Mouse (Mus musculus) liver, embryonic 12.5 days (tissue): ENCODE measurements around the gene Vars. TPM values are rescaled to one million over a fixed set of nuclear protein-coding genes. Genes with fewer than 3 reads are reported as not detected.
A peak's percentile ranks its signal among the peaks of the same experiment; 100 is the strongest.

Experiments used
- ATAC-seq: fragments of 200-750 bp; cut with Nextera tagmentation; 2 replicates; pipeline ENCODE4 v1.8.0; 2017; ENCODE audit warnings: moderate number of reproducible peaks, mild to moderate bottlenecking, moderate library complexity
- H3K27ac ChIP-seq: fragments of 300-500 bp; sonication (generic); 2 replicates; pipeline ENCODE4 v1.5.1; 2016; ENCODE audit warnings: mild to moderate bottlenecking
- H3K27me3 ChIP-seq: fragments of 300-500 bp; sonication (generic); replicated peaks from 2 replicates; pipeline ENCODE4 v1.6.1; 2016; ENCODE audit warnings: mild to moderate bottlenecking, moderate library complexity
- H3K36me3 ChIP-seq: fragments of 300-500 bp; sonication (generic); 2 replicates; pipeline ENCODE4 v1.6.1; 2016; ENCODE audit warnings: mild to moderate bottlenecking, moderate library complexity
- H3K4me1 ChIP-seq: fragments of 300-500 bp; sonication (generic); 2 replicates; pipeline ENCODE4 v1.6.1; 2016
- H3K4me2 ChIP-seq: fragments of 300-500 bp; sonication (generic); 2 replicates; pipeline ENCODE4 v1.6.1; 2016; ENCODE audit warnings: mild to moderate bottlenecking, moderate library complexity
- H3K4me3 ChIP-seq: fragments of 300-500 bp; sonication (generic); 2 replicates; pipeline ENCODE4 v1.5.1; 2016; ENCODE audit warnings: mild to moderate bottlenecking, moderate library complexity
- H3K9ac ChIP-seq: fragments of 300-500 bp; sonication (generic); 2 replicates; pipeline ENCODE4 v1.6.1; 2016; ENCODE audit warnings: mild to moderate bottlenecking, moderate library complexity
- H3K9me3 ChIP-seq: fragments of 300-500 bp; sonication (generic); replicated peaks from 2 replicates; pipeline ENCODE4 v1.6.1; 2016; ENCODE audit warnings: mild to moderate bottlenecking, moderate library complexity
- WGBS: fragments of 180-500 bp; shearing (Covaris S2); methylation state at CpG from one replicate; pipeline ENCODE4 v1.1.7; 2016; ENCODE audit not compliant: insufficient replicate concordance; 5-methylcytosine and 5-hydroxymethylcytosine counted together
- polyA plus RNA-seq: library from polyadenylated mRNA; unstranded; fragments of >200 nt; fragmentation: Nextera tagmentation; extraction: Ambion mirVana; gene quantifications from 2 replicates; pipeline ENCODE4 v1.2.1, GENCODE M21; 2016

The Vars gene
- polyA plus RNA-seq, 1 experiment from 2014 or later: 211 TPM

DNA sequence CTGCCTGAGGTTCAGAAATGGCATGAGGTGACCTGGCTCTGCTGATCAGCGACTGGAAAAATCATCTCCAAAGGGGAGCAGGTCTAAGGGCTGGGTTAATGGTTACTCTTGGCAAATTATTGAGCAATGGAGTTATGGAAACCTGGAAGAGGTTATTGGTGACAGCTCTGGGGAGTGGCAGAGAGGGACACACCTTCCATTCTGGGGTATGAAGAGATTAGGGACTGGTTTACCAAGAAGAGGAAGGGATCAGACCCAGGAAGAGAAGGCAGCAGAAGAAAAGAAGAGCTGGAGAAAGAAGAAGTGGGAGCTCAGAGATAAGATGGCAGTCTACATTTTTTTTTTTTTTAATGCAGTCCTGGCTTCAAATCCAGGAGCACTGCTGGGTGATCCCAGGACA, 46.9 kb downstream of the Vars start:
- peak overlapping the region; percentile 94 for H3K27ac ChIP-seq
- peaks cover 7% of the 10 kb centered on the region for H3K36me3 ChIP-seq
- WGBS: 4% methylated on average over 1 of the region's 1 CpGs
- peaks cover 89% of the 10 kb centered on the region for H3K4me1 ChIP-seq
- no peaks in the 10 kb centered on the region for H3K9me3 ChIP-seq
- H3K4me2 ChIP-seq: peak overlapping the region; percentile 98
- no peaks in the 10 kb centered on the region for H3K27me3 ChIP-seq
- H3K4me3 ChIP-seq: peak overlapping the region; percentile 70
- no peak for ATAC-seq
- peak overlapping the region; percentile 92 for H3K9ac ChIP-seq

DNA sequence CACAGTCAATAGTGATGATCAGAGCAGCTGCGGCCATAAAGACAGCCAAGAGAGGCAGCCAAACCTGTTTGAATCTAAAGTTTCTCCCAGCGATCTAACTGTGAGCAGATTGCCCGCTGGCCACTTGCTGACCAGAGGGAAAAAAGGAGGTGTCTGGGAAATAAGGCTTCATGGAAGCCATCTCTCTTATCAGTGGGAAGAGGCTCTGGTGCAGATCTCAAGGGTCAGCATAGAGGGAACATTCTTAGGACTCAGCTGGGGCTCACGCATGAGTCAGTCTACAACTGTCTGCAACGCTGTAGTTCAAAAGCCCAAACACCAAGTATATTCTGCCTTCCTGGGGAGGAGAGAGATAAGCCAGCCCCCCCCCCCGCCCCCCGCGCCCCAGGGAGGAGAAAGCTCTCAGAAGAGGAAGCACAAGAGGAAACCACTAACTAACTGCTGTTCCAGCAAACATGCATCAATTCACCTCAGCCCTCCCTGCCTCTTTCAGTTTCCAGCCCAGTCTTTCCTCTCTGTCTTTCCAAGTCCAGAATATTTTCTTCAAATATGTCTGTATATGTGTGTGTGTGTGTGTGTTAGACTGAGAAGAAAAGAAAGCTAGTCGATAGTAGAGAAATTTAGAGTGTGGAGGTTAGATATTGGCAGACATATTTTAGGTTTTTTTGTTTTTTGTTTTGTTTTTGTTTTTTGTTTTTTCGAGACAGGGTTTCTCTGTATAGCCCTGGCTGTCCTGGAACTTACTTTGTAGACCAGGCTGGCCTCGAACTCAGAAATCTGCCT, 47.6 kb downstream of the Vars start:
- peak overlapping the region; percentile 70 for H3K4me3 ChIP-seq
- peaks cover 14% of the 10 kb centered on the region for H3K36me3 ChIP-seq
- no peak for ATAC-seq
- WGBS: 4% methylated on average over 11 of the region's 11 CpGs
- H3K27me3 ChIP-seq: no peaks in the 10 kb centered on the region
- H3K9me3 ChIP-seq: no peaks in the 10 kb centered on the region
- H3K4me2 ChIP-seq: peak overlapping the region; percentile 98
- peak overlapping the region; percentile 94 for H3K27ac ChIP-seq
- peak overlapping the region; percentile 92 for H3K9ac ChIP-seq
- H3K4me1 ChIP-seq: peaks cover 88% of the 10 kb centered on the region

DNA sequence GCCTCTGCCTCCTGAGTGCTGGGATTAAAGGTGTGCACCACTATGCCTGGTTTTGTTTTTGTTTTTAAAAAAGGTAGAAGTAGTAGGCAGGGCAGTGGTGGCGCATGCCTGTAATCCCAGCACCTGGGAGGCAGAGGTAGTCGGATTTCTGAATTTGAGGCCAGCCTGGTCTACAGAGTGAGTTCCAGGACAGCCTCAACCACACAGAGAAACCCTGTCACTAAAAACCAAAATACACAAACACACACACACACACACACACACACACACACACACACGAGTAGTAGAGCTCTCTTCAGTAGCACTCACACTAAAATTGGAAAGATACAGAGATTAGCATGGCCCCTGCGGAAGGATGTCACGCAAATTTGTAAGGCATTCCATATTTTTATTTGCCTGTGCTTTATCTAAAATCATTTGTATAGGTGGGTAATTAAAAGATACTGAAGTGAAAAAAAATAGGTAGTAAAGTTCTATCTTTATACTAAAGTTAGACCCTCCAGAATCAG, 48.2 kb downstream of the Vars start:
- 36% methylated on average over 5 of the region's 5 CpGs for WGBS
- Histone ChIP-seq H3K27me3 (no peaks in the 10 kb centered on the region), H3K9ac (peak overlapping the region; percentile 92), H3K9me3 (no peaks in the 10 kb centered on the region), H3K27ac (peak overlapping the region; percentile 94), H3K36me3 (peaks cover 20% of the 10 kb centered on the region), H3K4me2 (peak overlapping the region; percentile 98), H3K4me3 (peak overlapping the region; percentile 88; the same call in 1 of the 2 replicates), H3K4me1 (peaks cover 85% of the 10 kb centered on the region)
- ATAC-seq: no peak

DNA sequence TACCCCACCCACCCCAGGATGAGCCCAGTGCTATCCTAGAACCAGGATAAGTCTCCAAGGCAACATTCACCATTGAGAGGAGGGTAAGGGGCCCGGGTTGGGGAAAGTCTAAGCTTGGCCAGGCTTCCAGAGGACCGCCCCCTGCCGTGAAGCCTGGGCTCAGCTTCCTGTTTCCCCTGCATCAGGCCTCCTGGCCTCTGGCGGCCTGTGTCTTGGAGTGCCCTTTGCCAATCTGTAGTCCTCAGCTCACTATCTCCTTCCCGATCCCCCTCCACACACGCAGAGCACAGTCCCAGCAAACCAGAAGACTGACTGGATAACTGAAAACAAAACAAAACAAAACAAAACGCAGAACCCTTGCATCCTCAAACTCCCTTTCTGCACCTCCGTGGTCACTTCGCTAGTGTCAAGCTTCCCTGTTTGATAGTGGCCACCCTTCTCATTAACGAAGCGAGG, 48.8 kb downstream of the Vars start, which contains the start of gene Clic1:
TSS of gene Clic1 (plus strand) at position 406 of the 456 bp plus-strand sequence.
- Histone ChIP-seq H3K27me3 (no peaks in the 10 kb centered on the region), H3K4me2 (peak within 1 kb of the TSS; percentile 98), H3K27ac (peak within 1 kb of the TSS; percentile 94), H3K9me3 (no peaks in the 10 kb centered on the region), H3K9ac (peak within 1 kb of the TSS; percentile 92), H3K4me3 (peak within 1 kb of the TSS; percentile 88), H3K36me3 (peaks cover 26% of the 10 kb centered on the region), H3K4me1 (peaks cover 79% of the 10 kb centered on the region)
- 2% methylated on average over 11 of the region's 11 CpGs for WGBS
- no peak for ATAC-seq

DNA sequence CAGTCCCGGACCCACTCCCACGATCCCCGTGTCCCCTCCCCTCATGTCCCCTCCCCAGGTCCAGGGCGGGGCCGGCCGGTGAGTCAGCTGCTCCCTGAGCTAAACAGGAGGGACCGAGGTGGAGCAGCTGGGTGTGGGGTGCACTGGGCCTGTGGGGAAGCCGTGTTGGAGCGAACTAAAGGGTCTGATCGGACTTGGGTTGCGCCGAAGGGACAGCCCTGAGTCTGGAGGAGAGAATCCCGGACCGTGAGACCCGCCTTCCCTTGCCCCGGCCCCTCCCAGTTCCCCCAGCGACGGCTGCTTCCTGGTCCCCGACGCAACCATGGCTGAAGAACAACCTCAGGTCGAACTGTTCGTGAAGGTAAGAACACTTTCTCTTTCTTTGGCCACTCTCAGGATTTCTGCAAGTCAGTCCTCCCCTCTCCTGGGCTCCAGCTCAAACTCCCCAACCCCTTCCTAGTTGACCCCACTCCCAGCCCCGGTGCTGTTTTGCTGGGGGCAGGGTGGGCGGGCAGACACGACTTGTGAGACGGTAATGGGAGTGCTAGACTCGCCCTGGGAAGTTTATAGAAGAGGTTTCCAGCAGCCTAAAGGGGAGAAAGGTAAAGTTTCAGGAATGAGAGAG, 49.5 kb downstream of the Vars start:
- no peaks in the 10 kb centered on the region for H3K27me3 ChIP-seq
- peak overlapping the region; percentile 98 for H3K4me2 ChIP-seq
- H3K9ac ChIP-seq: peak overlapping the region; percentile 92
- peak overlapping the region; percentile 88 for H3K4me3 ChIP-seq
- H3K4me1 ChIP-seq: peaks cover 73% of the 10 kb centered on the region
- H3K9me3 ChIP-seq: no peaks in the 10 kb centered on the region
- ATAC-seq: peak; percentile 46
- peak overlapping the region; percentile 94 for H3K27ac ChIP-seq
- WGBS: under 1% methylated on average over 27 of the region's 27 CpGs
- H3K36me3 ChIP-seq: peaks cover 33% of the 10 kb centered on the region

DNA sequence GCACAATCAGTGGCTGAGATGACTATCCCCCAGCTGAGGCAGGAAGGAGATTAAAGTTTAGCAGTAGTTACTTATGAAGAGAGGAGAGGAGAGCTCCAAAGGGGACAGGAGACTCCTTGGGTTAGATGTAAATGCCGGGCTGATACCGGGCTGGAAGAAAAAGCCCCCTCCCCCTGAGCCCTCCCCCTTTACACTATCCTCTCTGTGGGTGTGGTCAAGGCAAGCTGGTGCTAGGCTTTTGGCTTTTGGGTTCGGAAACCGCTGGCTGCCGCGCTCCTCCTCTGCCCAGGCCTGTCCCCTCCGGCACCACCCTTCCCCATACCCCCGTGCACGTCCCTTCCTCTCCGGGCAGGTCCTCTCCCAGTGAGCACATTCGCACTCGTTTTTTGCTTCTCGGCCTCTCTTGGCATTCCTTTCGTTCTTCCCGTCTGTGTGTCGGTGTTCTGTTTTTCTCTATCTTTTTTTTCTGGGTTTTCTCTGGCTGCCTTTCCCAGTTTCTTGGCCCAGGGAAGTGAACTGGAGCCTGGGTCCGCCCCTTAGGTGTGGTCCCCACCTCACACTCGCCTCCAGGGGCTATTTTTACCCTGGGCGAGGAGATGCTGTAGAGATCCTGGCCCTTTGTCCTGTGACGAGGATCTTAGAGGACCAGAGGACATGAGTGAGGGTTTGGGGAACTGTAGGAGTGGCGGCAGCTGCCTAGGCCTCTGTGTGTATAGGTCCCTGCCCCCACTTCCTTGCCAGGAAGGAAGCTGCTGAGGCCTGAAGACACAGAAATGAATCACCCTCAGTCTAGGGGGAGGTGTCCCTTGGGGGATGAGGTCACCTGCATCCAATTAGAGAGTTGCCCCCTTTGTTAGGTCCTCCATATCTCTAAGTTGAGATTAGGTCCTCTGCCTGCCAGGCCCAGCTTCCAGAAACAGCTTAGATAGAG, 50.6 kb downstream of the Vars start:
- H3K4me3 ChIP-seq: peak overlapping the region; percentile 88
- H3K4me2 ChIP-seq: peak overlapping the region; percentile 98
- peak overlapping the region; percentile 94 for H3K27ac ChIP-seq
- no peaks in the 10 kb centered on the region for H3K9me3 ChIP-seq
- peak overlapping the region; percentile 92 for H3K9ac ChIP-seq
- H3K4me1 ChIP-seq: peaks cover 72% of the 10 kb centered on the region
- peaks cover 45% of the 10 kb centered on the region for H3K36me3 ChIP-seq
- no peaks in the 10 kb centered on the region for H3K27me3 ChIP-seq
- WGBS: 3% methylated on average over 21 of the region's 21 CpGs
- peak; percentile 53 for ATAC-seq

DNA sequence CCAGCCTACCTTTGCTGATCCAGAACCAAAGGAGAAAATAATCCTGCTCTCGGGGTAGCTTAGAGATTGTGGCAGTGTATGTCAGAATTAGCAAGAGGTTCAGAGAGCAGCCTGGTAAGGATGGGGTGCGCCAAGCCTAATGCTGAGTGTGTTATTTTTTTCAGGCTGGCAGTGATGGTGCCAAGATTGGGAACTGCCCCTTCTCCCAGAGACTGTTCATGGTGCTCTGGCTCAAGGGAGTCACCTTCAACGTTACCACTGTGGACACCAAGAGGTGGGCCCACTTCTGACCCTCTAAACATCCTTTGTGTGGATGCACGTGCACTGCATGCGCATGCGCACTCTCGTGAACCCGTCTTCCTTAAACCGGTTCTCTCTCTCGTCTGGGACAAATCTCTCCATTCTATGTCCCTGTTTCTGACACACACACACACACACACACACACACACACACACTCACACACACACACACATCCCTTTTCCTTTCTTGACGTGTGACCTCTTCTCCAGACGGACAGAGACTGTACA, 51.5 kb downstream of the Vars start:
- ATAC-seq: no peak
- Histone ChIP-seq H3K4me3 (peak overlapping the region; percentile 88), H3K9ac (peak overlapping the region; percentile 92), H3K27ac (peak overlapping the region; percentile 94), H3K36me3 (peaks cover 53% of the 10 kb centered on the region), H3K27me3 (no peaks in the 10 kb centered on the region), H3K9me3 (no peaks in the 10 kb centered on the region), H3K4me2 (peak overlapping the region; percentile 98), H3K4me1 (peaks cover 69% of the 10 kb centered on the region)
- WGBS: 79% methylated on average over 12 of the region's 12 CpGs

DNA sequence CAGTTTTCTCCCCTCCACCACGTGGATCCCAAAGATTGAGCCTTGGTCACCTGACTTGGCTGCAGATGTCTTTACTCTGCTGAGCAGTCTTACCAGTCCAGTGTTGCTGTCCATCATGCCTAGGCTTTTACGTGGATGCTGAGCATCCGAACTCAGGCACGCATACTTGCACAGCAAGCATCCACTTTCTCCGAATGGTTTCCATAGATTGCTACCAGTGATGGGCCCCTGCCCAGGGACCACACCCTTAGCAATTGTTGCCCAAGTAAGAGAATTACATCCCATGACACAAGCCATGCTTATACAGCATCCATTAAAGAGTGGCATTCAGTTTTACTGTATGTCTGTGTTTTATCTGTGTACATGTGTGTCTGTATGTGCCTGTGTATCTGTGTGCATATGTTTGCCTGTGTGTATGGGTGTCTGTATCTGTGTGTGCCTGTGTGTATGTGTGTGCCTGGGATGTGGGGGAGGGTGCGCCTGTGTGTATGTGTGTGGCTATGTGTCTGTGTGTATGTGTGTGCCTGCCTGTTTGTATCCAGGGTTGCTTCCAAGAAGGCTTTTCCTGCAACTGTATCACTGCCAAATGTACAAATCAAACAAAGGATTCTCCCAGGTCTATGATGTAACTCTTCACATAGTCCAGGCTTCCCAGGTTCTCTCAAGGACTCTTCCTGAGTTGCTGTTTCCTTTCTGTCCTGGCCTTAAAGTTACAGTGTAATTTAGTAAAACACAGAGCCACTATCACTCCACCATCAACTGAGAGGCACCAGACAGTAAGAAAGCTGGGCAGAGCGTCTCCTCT, 55.1 kb downstream of the Vars start:
- no peaks in the 10 kb centered on the region for H3K9me3 ChIP-seq
- H3K27me3 ChIP-seq: 0 out of 2 replicates have a peak, but pooled peaks cover 4% of the 10 kb centered on the region
- 82% methylated on average over 7 of the region's 7 CpGs for WGBS
- no peak overlapping the region for H3K4me3 ChIP-seq
- H3K9ac ChIP-seq: no peak overlapping the region
- H3K4me2 ChIP-seq: no peak overlapping the region
- H3K27ac ChIP-seq: no peak overlapping the region; the same call in 1 of the 2 replicates
- H3K36me3 ChIP-seq: peaks cover 69% of the 10 kb centered on the region
- no peak for ATAC-seq
- H3K4me1 ChIP-seq: peaks cover 75% of the 10 kb centered on the region

DNA sequence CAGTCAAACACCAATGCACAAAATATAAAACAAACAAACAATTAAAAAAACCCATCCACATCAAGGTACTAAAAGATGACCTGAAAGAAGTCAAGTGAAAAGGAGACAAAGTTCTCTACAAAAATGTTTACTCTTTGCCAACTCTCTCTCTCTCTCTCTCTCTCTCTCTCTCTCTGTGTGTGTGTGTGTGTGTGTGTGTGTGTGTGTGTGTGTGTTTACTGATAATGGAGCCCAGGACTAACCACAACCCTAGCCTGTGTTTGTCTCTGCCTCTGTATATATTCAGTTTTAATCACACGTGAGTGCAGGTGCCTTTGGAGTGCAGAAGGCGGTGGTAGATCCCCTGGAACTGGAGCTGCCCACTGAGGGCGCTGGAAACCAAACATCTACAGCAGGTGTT, 56.3 kb downstream of the Vars start:
- WGBS: 36% methylated on average over 3 of the region's 3 CpGs
- peak overlapping the region; percentile 49; the same call in 1 of the 2 replicates for H3K27ac ChIP-seq
- ATAC-seq: no peak
- H3K9ac ChIP-seq: peak overlapping the region; percentile 5; the same call in 1 of the 2 replicates
- no peak overlapping the region for H3K4me3 ChIP-seq
- H3K4me1 ChIP-seq: peaks cover 73% of the 10 kb centered on the region
- H3K27me3 ChIP-seq: peaks cover 10% of the 10 kb centered on the region; the same call in 1 of the 2 replicates
- no peak overlapping the region for H3K4me2 ChIP-seq
- no peaks in the 10 kb centered on the region for H3K9me3 ChIP-seq
- H3K36me3 ChIP-seq: peaks cover 77% of the 10 kb centered on the region

DNA sequence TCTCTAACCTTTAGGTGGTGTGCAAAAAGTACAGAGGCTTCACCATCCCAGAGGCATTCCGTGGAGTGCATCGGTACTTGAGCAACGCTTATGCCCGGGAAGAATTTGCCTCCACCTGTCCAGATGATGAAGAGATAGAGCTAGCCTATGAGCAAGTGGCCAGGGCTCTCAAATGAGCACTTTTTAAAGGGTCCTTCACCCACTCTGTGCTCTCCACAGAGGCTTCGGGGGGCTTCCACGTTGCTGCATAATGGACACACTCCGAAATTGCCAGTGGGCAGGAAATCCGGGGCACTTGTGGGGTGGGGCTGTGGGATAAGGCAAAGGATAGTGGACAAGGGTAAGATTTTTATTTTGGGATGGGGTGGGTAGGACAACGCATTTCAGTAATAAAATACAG, 57.5 kb downstream of the Vars start:
- Histone ChIP-seq H3K27ac (0 out of 2 replicates have a peak overlapping the region, but pooled peaks have one; percentile 74), H3K4me2 (peak overlapping the region; percentile 93), H3K4me1 (peaks cover 63% of the 10 kb centered on the region), H3K27me3 (peaks cover 16% of the 10 kb centered on the region), H3K9me3 (no peaks in the 10 kb centered on the region), H3K36me3 (peaks cover 65% of the 10 kb centered on the region), H3K9ac (no peak overlapping the region), H3K4me3 (peak overlapping the region; percentile 63; the same call in 1 of the 2 replicates)
- WGBS: 67% methylated on average over 9 of the region's 9 CpGs
- no peak for ATAC-seq
